Mouse (Mus musculus) MN1 (cell line): ENCODE measurements around the gene Gm13272.
A peak's percentile ranks its signal among the peaks of the same experiment; 100 is the strongest.
"Not testable (repeated sequence)": the region's sequence is repeated elsewhere in the genome, so short reads cannot be mapped to it uniquely, and the experiment has no call there.

Experiments
- DNase-seq: peaks from one replicate; pipeline ENCODE4 v3.0.0-alpha.2; 2016; ENCODE audit warnings: low spot score

The Gm13272 gene

DNA sequence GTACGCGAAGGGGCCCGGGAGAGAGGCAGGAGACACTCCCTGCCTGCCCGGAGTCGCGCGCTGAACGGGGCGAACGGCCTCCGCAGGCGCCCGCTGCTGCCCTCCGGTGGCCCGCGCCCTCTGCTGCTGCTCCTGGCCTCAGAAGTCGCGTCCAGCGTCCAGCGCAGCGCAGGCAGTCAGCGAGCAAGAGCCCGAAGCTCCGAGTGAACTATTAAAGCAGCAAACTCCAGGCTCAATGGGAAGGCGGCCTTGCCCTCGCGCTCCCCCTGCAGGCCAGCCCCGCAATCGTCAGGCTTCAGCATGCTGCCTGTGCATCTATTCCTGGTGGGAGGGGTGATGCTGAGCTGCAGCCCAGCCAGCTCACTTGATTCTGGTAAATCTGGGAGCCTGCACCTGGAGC is at the start of gene Gm13272:
Gm13272 (plus strand) TSS at position 301 of the 400 bp plus-strand sequence.
- not testable (repeated sequence) for DNase-seq

DNA sequence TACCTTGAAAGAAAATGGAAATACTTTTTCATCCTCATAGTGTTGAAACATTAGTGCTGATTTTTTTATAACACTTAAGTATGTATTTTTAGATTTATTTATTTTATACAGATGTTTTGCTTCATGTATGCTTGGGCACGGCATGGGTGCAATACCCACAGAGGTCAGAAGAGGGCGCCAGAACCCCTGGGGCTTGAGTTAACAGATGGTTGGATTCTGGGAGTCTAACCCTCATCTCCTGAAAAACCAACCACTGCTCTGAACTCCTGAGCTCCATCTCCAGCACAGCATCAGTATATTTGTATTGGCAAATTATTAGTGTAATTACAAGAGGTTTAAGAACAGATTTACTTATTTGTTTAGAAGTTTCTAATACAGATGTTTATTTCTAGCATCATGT is 41.2 kb upstream of the Gm13272 start:
- DNase-seq, result peak; percentile 60

DNA sequence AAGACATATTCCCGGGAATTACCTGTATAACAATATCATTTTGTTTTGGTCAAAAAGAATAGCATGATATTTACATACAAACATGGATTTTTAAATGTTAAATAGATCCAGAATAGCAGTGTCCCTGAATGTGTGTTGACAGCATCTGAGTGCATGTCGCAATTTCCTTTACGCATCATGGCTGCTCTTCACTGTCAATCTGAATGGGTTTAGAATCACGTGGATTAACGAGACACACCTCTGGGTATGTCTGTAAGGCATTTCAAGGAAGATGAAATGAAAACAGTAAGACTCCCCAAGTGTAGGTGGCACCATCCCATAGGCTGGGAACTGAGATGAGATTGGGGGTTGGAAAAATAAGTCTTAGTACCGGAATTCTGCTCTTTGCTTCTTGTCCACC is 40.6 kb upstream of the Gm13272 start:
- no peak for DNase-seq

DNA sequence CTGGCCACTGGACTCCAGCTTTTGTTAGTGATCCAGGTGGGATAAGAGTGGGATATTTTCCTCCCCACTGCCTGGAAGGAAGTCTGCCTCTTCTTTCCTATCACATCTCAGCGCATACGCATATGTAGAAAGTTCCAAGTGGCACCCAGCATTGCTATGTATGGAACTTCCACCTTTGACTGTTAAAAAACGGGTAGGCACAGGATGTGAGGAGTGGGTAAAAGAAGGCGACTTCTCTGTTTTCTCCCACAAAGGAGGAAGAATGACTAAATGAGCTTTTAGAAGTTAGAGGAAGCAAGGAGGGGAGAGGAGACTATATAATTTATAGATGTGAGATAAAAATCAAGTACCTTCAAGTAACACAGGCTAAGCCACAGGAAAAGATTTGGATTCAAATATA is 38.2 kb upstream of the Gm13272 start:
- no peak for DNase-seq

DNA sequence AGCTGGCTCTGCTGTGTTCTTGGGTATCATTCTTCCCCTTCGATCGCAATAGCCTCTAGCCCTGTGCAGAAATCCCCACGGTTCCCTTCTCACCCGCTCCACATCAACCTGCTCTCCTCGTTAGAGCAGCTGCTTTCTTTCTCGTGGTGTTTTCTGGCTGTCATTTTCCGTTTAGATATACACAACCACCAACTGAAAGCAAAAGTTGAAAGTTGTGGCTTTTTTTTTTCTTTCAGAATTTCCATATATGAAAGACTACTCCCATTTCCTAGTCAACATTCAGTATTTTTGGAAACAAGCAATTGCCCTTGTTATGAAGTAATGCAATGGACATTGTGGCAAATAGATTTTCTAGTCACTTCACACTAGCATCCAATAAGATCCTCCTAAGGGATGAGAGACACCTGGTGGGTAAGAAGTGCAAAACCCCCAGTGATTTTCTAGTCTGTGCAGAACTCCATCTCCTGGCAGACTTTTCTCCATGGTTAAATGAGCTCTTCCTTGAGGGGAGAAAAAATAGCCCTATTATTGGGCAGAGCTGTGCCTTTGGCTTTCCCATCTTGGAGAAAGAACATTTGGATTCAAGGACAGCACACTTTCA is 36.8 kb upstream of the Gm13272 start:
- no peak for DNase-seq

DNA sequence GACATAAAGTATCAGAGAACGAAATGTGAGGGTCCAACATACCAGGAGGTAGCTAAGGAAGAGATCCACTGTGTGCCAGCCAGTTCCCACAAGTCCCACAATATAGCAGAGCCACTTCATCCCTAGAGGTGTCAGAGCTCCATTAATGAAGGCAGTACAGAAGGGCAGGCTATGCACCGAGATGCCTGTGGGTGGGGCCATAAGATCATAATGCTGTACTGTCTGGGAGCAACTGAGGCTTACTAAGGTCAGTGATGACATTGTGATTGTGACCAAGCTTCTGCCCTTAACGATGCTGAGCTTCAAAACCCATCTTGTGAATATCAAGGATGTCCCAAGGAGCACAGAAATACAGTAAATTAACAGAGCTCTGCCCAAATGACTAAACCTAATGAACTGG is 35.4 kb upstream of the Gm13272 start:
- no peak for DNase-seq

DNA sequence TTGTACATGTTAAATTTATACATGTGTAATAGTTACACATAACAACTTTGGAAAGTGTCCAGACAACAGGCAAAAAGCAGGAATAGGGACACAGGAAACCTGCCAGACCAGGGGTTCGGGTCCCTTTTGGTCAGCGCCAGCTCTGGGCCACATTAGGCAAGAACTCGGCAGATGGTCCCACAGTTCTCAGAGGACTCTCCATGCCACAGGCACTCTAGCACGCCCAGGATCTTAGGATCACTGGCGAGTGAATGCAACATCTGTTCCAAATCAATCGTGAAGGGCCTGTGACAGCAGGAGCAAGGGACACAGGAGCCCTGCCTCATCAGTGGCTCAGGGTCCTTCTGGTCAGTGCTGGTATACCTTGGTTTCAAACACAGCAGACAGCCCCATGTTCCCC is 29.7 kb upstream of the Gm13272 start:
- no peak for DNase-seq

DNA sequence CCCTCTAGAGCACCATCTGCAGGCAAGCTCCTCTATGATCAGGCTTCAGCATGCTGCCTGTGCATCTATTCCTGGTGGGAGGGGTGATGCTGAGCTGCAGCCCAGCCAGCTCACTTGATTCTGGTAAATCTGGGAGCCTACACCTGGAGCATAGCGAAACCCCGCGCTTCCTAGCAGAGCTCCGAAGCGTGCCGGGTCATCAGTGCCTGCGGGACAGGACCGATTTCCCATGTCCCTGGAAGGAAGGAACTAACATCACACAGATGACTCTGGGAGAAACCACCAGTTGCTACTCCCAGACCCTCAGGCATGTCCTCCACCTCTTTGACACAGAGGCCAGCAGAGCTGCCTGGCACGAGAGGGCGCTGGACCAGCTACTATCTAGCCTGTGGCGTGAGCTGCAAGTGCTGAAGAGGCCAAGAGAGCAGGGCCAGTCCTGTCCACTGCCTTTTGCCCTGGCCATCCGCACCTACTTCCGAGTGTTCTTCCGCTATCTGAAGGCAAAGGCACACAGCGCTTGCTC is 24.8 kb upstream of the Gm13272 start, which contains the start of gene Gm13271:
Gm13271 (plus strand) TSS at position 51 of the 523 bp plus-strand sequence.
- not testable (repeated sequence) for DNase-seq

DNA sequence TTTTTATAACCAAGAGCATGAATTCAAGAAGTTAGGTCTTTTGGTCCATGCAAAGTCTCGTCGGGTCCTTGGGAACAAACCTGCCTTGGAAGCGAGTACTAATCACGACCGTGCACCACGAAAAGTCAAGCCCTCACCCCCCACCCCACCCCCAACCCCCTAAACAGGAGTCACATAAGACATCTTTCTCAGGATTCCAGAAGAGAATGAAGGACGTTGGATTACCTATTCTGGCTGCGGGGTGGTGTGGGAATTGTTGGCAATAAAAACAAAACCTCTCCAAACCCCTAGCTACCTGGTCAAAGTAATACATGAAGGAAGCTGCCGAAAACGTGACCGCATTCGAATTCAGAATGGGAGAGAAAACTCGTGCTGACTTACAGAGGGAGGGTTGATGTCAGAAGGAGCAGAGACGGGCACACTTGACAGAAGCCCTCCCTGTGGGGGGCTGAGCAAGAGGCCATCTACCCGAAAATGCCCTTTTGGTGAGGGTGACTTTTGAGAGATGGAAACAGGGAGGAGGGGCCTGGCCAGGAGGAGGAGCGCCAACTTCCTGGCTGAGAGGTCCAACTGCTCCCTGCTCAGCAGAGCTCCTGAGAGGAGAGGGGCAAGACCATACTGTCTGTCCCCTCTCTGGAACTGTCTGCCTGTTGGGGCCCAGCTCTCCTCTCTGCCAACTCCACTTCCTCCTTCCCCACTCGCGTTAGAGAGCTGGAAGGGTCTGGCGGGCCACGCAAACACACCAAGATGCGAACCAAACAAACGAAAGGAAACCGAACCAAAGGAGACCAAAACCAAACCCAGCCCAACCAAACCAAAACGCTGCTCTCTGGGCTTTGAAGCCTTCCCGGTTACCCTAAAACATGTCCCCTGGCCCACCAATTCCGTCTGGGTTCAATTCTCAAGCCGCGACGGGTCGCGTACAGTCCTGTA is 22.8 kb upstream of the Gm13272 start:
- DNase-seq, result peak; percentile 14

DNA sequence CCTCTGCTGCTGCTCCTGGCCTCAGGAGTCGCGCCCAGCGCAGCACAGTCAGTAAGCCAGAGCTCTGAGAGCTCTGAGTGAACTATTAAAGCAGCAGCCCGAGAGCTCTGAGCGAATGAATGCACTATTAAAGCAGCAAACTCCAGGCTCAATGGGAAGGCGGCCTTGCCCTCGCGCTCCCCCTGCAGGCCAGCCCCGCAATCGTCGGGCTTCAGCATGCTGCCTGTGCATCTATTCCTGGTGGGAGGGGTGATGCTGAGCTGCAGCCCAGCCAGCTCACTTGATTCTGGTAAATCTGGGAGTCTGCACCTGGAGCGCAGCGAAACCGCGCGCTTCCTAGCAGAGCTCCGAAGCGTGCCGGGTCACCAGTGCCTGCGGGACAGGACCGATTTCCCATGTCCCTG is 22.0 kb upstream of the Gm13272 start:
- peak; percentile 91 for DNase-seq

DNA sequence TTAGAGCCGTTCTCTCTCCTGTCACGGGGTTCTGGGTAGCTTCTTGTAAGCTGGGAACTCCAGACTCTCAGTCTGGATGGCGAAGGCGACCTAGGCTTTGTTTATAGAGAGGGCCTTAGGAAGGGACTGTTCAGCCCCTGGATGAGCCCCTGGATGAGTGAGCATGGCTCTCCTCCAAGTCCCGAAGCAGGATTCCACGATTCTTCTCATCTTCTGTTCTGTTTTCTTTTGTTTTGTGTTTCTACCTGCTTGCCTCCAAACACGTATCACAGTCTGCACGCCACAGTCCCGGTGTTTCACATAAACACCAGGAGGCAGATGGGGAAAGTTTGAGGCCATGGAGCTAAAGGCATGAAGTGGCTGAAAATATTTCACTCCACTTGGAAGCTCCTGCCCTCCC is 20.9 kb upstream of the Gm13272 start:
- not testable (repeated sequence) for DNase-seq

DNA sequence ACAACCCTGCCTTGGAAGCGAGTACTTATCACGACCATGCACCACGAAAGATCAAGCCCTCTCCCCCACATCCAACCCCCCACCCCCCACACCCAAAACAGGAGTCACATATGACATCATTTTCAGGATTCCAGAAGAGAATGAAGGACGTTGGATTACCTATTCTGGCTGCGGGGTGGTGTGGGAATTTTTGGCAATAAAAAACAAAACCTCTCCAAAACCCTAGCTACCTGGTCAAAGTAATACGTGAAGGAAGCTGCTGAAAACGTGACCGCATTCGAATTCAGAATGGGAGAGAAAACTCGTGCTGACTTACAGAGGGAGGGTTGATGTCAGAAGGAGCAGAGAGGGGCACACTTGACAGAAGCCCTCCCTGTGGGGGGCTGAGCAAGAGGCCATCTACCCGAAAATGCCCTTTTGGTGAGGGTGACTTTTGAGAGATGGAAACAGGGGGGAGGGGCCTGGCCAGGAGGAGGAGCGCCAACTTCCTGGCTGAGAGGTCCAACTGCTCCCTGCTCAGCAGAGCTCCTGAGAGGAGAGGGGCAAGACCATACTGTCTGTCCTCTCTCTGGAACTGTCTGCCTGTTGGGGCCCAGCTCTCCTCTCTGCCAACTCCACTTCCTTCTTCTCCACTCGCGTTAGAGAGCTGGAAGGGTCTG is 19.9 kb upstream of the Gm13272 start, which contains the start of gene Gm13283:
Gm13283 (plus strand) TSS at position 510 of the 659 bp plus-strand sequence.
- not testable (repeated sequence) for DNase-seq

DNA sequence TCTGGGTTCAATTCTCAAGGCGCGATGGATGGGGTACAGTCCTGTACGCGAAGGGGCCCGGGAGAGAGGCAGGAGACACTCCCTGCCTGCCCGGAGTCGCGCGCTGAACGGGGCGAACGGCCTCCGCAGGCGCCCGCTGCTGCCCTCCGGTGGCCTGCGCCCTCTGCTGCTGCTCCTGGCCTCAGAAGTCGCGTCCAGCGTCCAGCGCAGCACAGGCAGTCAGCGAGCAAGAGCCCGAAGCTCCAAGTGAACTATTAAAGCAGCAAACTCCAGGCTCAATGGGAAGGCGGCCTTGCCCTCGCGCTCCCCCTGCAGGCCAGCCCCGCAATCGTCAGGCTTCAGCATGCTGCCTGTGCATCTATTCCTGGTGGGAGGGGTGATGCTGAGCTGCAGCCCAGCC is 19.2 kb upstream of the Gm13272 start:
- peak; percentile 84 for DNase-seq

DNA sequence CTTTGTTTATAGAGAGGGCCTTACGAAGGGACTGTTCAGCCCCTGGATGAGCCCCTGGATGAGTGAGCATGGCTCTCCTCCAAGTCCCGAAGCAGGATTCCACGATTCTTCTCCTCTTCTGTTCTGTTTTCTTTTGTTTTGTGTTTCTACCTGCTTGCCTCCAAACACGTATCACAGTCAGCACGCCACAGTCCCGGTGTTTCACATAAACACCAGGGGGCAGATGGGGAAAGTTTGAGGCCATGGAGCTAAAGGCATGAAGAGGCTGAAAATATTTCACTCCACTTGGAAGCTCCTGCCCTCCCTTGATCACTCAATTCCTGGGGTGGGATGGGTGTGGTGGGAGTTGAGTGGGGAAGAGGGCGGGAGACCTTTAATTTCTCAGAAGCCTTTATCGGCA is 17.9 kb upstream of the Gm13272 start:
- not testable (repeated sequence) for DNase-seq

DNA sequence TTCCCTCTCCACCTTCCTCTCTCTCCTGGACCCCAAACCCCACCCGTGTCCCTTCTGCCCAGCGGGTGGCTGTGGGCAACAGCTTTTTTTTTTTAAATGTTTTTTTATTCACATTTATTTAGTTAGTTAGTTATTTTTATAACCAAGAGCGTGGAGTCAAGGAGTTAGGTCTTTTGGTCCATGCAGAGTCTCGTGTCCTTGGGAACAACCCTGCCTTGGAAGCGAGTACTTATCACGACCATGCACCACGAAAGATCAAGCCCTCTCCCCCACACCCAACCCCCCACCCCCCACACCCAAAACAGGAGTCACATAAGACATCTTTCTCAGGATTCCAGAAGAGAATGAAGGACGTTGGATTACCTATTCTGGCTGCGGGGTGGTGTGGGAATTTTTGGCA is 17.3 kb upstream of the Gm13272 start:
- DNase-seq, result not testable (repeated sequence)

DNA sequence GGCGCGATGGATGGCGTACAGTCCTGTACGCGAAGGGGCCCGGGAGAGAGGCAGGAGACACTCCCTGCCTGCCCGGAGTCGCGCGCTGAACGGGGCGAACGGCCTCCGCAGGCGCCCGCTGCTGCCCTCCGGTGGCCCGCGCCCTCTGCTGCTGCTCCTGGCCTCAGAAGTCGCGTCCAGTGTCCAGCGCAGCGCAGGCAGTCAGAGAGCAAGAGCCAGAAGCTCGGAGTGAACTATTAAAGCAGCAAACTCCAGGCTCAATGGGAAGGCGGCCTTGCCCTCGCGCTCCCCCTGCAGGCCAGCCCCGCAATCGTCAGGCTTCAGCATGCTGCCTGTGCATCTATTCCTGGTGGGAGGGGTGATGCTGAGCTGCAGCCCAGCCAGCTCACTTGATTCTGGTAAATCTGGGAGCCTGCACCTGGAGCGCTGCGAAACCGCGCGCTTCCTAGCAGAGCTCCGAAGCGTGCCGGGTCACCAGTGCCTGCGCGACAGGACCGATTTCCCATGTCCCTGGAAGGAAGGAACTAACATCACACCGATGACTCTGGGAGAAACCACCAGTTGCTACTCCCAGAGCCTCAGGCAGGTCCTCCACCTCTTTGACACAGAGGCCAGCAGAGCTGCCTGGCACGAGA is 16.1 kb upstream of the Gm13272 start:
- peak; percentile 80 for DNase-seq

DNA sequence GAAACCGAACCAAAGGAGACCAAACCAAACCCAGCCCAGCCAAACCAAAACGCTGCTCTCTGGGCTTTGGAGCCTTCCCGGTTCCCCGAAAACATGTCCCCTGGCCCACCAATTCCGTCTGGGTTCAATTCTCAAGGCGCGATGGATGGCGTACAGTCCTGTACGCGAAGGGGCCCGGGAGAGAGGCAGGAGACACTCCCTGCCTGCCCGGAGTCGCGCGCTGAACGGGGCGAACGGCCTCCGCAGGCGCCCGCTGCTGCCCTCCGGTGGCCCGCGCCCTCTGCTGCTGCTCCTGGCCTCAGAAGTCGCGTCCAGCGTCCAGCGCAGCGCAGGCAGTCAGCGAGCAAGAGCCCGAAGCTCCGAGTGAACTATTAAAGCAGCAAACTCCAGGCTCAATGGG is 6.1 kb upstream of the Gm13272 start, which contains the start of gene Gm13290:
Gm13290 (plus strand) TSS at position 301 of the 400 bp plus-strand sequence.
- not testable (repeated sequence) for DNase-seq

DNA sequence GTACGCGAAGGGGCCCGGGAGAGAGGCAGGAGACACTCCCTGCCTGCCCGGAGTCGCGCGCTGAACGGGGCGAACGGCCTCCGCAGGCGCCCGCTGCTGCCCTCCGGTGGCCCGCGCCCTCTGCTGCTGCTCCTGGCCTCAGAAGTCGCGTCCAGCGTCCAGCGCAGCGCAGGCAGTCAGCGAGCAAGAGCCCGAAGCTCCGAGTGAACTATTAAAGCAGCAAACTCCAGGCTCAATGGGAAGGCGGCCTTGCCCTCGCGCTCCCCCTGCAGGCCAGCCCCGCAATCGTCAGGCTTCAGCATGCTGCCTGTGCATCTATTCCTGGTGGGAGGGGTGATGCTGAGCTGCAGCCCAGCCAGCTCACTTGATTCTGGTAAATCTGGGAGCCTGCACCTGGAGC is 3.0 kb upstream of the Gm13272 start, which contains the start of gene Gm13289:
Gm13289 (plus strand) TSS at position 301 of the 400 bp plus-strand sequence.
- DNase-seq, result not testable (repeated sequence)

DNA sequence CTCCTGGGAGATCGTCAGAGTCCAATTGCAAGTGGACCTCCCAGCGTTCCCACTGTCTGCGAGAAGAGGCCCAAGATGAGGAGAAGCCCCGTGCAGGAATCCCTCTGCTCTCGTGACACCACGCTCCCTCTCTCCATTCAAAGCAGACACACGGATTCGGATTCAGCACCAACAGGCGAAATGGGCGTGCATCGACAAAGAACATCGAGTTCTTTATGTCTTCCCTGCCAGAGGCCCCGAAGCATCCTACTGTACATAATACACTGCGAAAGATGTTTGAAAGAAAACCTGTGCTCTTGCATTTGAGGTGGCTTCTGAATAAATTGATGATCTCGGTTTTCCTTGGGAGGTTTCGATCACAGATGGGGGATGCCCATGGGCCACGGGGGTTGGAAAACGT is 670 bp downstream of the Gm13272 start:
- DNase-seq, result not testable (repeated sequence)

DNA sequence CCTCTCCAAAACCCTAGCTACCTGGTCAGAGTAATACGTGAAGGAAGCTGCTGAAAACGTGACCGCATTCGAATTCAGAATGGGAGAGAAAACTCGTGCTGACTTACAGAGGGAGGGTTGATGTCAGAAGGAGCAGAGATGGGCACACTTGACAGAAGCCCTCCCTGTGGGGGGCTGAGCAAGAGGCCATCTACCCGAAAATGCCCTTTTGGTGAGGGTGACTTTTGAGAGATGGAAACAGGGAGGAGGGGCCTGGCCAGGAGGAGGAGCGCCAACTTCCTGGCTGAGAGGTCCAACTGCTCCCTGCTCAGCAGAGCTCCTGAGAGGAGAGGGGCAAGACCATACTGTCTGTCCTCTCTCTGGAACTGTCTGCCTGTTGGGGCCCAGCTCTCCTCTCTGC is 2.2 kb downstream of the Gm13272 start, which contains the start of gene Ifnz:
Ifnz (plus strand) TSS at position 301 of the 400 bp plus-strand sequence.
- DNase-seq, result not testable (repeated sequence)

DNA sequence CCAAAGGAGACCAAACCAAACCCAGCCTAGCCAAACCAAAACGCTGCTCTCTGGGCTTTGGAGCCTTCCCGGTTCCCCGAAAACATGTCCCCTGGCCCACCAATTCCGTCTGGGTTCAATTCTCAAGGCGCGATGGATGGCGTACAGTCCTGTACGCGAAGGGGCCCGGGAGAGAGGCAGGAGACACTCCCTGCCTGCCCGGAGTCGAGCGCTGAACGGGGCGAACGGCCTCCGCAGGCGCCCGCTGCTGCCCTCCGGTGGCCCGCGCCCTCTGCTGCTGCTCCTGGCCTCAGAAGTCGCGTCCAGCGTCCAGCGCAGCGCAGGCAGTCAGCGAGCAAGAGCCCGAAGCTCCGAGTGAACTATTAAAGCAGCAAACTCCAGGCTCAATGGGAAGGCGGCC is 2.7 kb downstream of the Gm13272 start:
- not testable (repeated sequence) for DNase-seq
